Mouse (Mus musculus) thymus, adult 2 months (tissue): ENCODE results near the gene Cdc73. TPM values are rescaled to one million over a fixed set of nuclear protein-coding genes. Genes with fewer than 3 reads are reported as not detected.

Source experiments
- DNase-seq: peaks from one replicate; pipeline ENCODE4 v3.0.0; 2021
- H3K27ac ChIP-seq: fragments of 200-500 bp; 2 replicates; pipeline ENCODE4 v1.5.1; 2012; ENCODE audit warnings: low read length, control low read depth; ENCODE audit not compliant: control insufficient read depth, insufficient read depth
- H3K27me3 ChIP-seq: fragments of 200-500 bp; 2 replicates; pipeline ENCODE4 v1.6.1; 2012; ENCODE audit warnings: mild to moderate bottlenecking, low read length, moderate library complexity, mixed read lengths; ENCODE audit not compliant: control insufficient read depth, insufficient read depth
- H3K36me3 ChIP-seq: fragments of 200-500 bp; 2 replicates; pipeline ENCODE4 v1.6.1; 2012; ENCODE audit warnings: mild to moderate bottlenecking, low read length, moderate library complexity; ENCODE audit not compliant: control insufficient read depth, insufficient read depth
- H3K4me1 ChIP-seq: fragments of 200-500 bp; replicated peaks from 2 replicates; pipeline ENCODE4 v1.6.1; 2012; ENCODE audit warnings: low read length; ENCODE audit not compliant: control insufficient read depth, insufficient read depth
- H3K4me3 ChIP-seq: fragments of 200-500 bp; 2 replicates; pipeline ENCODE4 v1.5.1; 2012; ENCODE audit warnings: mild to moderate bottlenecking, low read length, control low read depth, moderate library complexity; ENCODE audit not compliant: control insufficient read depth, insufficient read depth
- CTCF ChIP-seq: fragments of 200-500 bp; IDR thresholded peaks from 2 replicates; pipeline ENCODE4 v1.5.1; 2012; ENCODE audit warnings: mild to moderate bottlenecking, control low read depth, low read length, moderate library complexity, borderline replicate concordance; ENCODE audit not compliant: control insufficient read depth, poor library complexity, insufficient read depth; ENCODE audit errors: extremely low read depth
- POLR2A ChIP-seq: fragments of 200-500 bp; IDR thresholded peaks from 2 replicates; pipeline ENCODE4 v1.6.1; 2012; ENCODE audit warnings: mild to moderate bottlenecking, low read length, control low read depth, moderate library complexity; ENCODE audit not compliant: control insufficient read depth, poor library complexity, insufficient read depth; ENCODE audit errors: extremely low read depth
- WGBS: fragments of 180-500 bp; shearing (Covaris S2); methylation state at CpG from one replicate; pipeline ENCODE4 v1.1.7; 2018; 5-methylcytosine and 5-hydroxymethylcytosine counted together
- polyA plus RNA-seq: library from polyadenylated mRNA; depleted of rRNA; stranded (reverse); fragments of >200 nt; gene quantifications from 2 replicates; pipeline ENCODE4 v1.2.3, GENCODE M21; 2012; rRNA removed

Cdc73 gene
- polyA plus RNA-seq, 1 experiment, result 3.6 TPM

- TF ChIP-seq POLR2A (no peak), CTCF (no peak)
- 92% methylated on average over 10 of the region's 10 CpGs for WGBS
- no peaks in the 10 kb centered on the region for H3K36me3 ChIP-seq
- no peak overlapping the region for H3K4me3 ChIP-seq
- DNase-seq, result no peak
- H3K4me1 ChIP-seq, result no peaks in the 10 kb centered on the region
- no peak overlapping the region for H3K27ac ChIP-seq
- no peaks in the 10 kb centered on the region for H3K27me3 ChIP-seq
These were observed 125.7 kb downstream of the Cdc73 start for GRCm38 (mm10) chr1:143576824-143577543.

GRCm38 (mm10) chr1:143558235-143558634 lies 144.5 kb downstream of the Cdc73 start:
- 98% methylated on average over 1 of the region's 1 CpGs for WGBS
- H3K27me3 ChIP-seq, result no peaks in the 10 kb centered on the region
- TF ChIP-seq CTCF (no peak), POLR2A (no peak)
- no peaks in the 10 kb centered on the region for H3K36me3 ChIP-seq
- no peaks in the 10 kb centered on the region for H3K4me1 ChIP-seq
- no peak for DNase-seq
- H3K4me3 ChIP-seq, result no peak overlapping the region
- H3K27ac ChIP-seq, result no peak overlapping the region

DNA sequence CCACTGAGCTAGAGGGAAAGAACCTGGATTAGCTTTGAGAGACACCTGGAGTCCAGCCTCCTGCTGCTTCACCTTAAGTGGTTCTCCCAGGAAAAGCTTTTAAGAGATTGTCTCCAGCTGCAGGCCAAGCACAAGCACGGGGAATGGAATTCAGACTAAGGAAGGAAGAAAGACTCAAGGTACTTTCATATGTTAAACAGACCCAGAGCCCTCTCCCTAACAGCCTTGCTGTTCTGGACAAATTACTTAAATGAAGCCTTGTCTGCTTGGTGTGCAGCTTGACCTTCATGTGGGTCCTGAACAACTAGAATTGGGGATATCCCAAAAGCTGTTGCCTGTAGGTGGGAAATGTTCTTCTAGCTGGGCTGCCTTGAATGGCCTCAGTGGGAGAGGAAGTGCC lies 147.2 kb downstream of the Cdc73 start:
- TF ChIP-seq POLR2A (no peak), CTCF (no peak)
- Histone ChIP-seq H3K36me3 (no peaks in the 10 kb centered on the region), H3K4me1 (no peaks in the 10 kb centered on the region), H3K27ac (no peak overlapping the region), H3K4me3 (no peak overlapping the region), H3K27me3 (no peaks in the 10 kb centered on the region)
- no peak for DNase-seq
- WGBS, result 77% methylated on average over 1 of the region's 1 CpGs

DNA sequence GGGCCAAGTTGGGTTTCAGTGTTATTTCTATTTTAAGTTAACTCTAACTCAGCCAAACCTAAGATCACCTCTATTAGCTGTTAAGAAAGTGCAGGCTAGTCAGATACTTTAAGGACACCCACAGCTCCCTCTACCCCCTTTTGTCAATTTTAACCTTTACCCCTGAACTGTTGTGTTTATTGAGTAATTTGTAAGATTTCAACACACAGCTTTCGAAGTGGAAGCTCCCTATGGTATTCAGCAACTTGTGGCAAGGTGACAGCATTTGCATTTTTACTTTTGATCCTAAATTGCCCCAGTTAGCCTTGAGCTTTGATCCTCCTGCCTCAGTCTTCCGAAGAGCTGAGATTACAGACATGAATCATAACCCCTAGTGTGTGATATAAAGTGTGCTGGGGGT lies 148.1 kb downstream of the Cdc73 start:
- no peaks in the 10 kb centered on the region for H3K4me1 ChIP-seq
- H3K27ac ChIP-seq, result no peak overlapping the region
- WGBS, result 79% methylated on average over 2 of the region's 2 CpGs
- H3K4me3 ChIP-seq, result no peak overlapping the region
- H3K27me3 ChIP-seq, result no peaks in the 10 kb centered on the region
- TF ChIP-seq CTCF (no peak), POLR2A (no peak)
- DNase-seq, result no peak
- no peaks in the 10 kb centered on the region for H3K36me3 ChIP-seq

Other genes starting within 250 kb of the Cdc73 start
- 0.22 and 0.24 TPM in 2 replicates for gene B3galt2, start 62.2 kb downstream of the Cdc73 start, polyA plus RNA-seq
- gene Glrx2, start 13.4 kb upstream of the Cdc73 start, polyA plus RNA-seq, result 20.9 and 28.3 TPM in 2 replicates
- 0.75 and 0.97 TPM in 2 replicates for gene Trove2, start 74.2 kb upstream of the Cdc73 start, polyA plus RNA-seq
- gene Uchl5, start 74.4 kb upstream of the Cdc73 start, polyA plus RNA-seq, result 5.0 and 10.8 TPM in 2 replicates